Comparison of ENCODE assay signal across 9 mouse cellular contexts in the genomic region with DNA sequence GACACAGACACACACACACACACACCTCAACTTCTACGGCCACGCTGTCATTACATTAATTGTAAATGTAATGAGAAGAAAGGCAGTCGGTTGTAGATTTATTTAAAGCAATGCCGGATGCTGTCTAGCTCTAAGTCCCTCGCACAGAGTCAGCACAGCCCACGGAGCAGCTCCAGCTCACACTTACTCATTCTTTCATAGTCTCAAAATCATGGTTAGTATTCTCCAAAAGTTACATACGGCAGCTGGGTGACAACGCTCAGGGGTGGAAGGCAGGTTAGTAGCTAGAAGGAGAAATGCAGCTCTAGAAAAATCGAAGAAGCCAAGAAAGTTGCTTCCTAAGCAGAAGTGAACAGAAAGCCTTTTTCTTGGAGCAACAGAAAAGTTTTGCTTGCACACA.
A peak's percentile ranks its signal among the peaks of the same experiment; 100 is the strongest.
DNase-seq lines count a peak whose midpoint lies in the region; ATAC-seq and TF ChIP-seq lines count a peak whose summit lies in the region.
"Had no signal": no experiment of that assay in that cellular context is flagged by ENCODE, and none has a peak within 500 bp of the region (broad histone marks: within the 10 kb centered on the region; RNA-seq: fewer than 3 reads in every experiment).

No protein-coding gene starts in this region.

- peaks cover 11% of the 10 kb centered on the region; the same call in 1 of the 2 replicates for H3K4me1 ChIP-seq in heart, embryonic 11.5 days (ENCODE audit: control insufficient read depth, insufficient read depth, low read length)
- H3K4me1 ChIP-seq in limb, embryonic 12.5 days (replicated peaks) = peaks cover 62% of the 10 kb centered on the region
- no peaks in the 10 kb centered on the region; the same call in 1 of the 2 replicates for H3K4me1 ChIP-seq in stomach, postnatal 0 days (replicated peaks; ENCODE audit: control insufficient read depth, insufficient read depth)

- ATAC-seq in heart, embryonic 11.5 days (replicated peaks; ENCODE audit: insufficient number of reproducible peaks, low FRiP score, low TSS enrichment) = no peak
- ATAC-seq in limb, embryonic 12.5 days (ENCODE audit: insufficient number of reproducible peaks, insufficient read depth, low FRiP score, low TSS enrichment, low read depth) = no peak
- ATAC-seq in stomach, postnatal 0 days (ENCODE audit: low FRiP score, low TSS enrichment) = no peak

- TF ChIP-seq CTCF in stomach, postnatal 0 days (IDR thresholded peaks at IDR 0.05; ENCODE audit: low read depth) = no peak

- H3K4me3 ChIP-seq in heart, embryonic 11.5 days (ENCODE audit: low read depth, low read length) = peak overlapping the region; percentile 31; the same call in 1 of the 2 replicates
- H3K4me3 ChIP-seq in limb, embryonic 12.5 days (replicated peaks) = peak overlapping the region; percentile 25; the same call in 1 of the 2 replicates
- H3K4me3 ChIP-seq in stomach, postnatal 0 days (ENCODE audit: low read depth, low read length) = peak overlapping the region; percentile 32

- H3K27ac ChIP-seq in heart, embryonic 11.5 days (ENCODE audit: low read depth, low read length) = peak overlapping the region; percentile 46; the same call in 1 of the 2 replicates
- H3K27ac ChIP-seq in limb, embryonic 12.5 days = peak overlapping the region; percentile 82
- H3K27ac ChIP-seq in stomach, postnatal 0 days (replicated peaks) = peak overlapping the region; percentile 79

- 71% methylated on average over 9 of the region's 9 CpGs for WGBS in heart, embryonic 11.5 days (ENCODE audit: insufficient replicate concordance)
- 60% methylated on average over 9 of the region's 9 CpGs for WGBS in limb, embryonic 12.5 days
- WGBS in stomach, postnatal 0 days = 47% methylated on average over 9 of the region's 9 CpGs

- no peaks in the 10 kb centered on the region for H3K9me3 ChIP-seq in heart, embryonic 11.5 days (replicated peaks; ENCODE audit: control insufficient read depth, low read length)
- H3K9me3 ChIP-seq in limb, embryonic 12.5 days = no peaks in the 10 kb centered on the region
- no peaks in the 10 kb centered on the region for H3K9me3 ChIP-seq in stomach, postnatal 0 days (ENCODE audit: control insufficient read depth, low read length)

- H3K4me2 ChIP-seq in heart, embryonic 11.5 days = peak overlapping the region; percentile 67
- peak overlapping the region; percentile 50 for H3K4me2 ChIP-seq in limb, embryonic 12.5 days
- peak overlapping the region; percentile 47 for H3K4me2 ChIP-seq in stomach, postnatal 0 days (replicated peaks; ENCODE audit: low read depth)

- peak overlapping the region; percentile 63; the same call in 1 of the 2 replicates for H3K9ac ChIP-seq in heart, embryonic 11.5 days (ENCODE audit: low read depth, low read length)
- 0 out of 2 replicates have a peak overlapping the region, but pooled peaks have one; percentile 5 for H3K9ac ChIP-seq in limb, embryonic 12.5 days (replicated peaks)
- peak overlapping the region; percentile 53 for H3K9ac ChIP-seq in stomach, postnatal 0 days (ENCODE audit: low read length)

- no peak for TF ChIP-seq EP300 in stomach, postnatal 0 days (optimal IDR thresholded peaks at IDR 0.05)

- H3K36me3 ChIP-seq in heart, embryonic 11.5 days (ENCODE audit: control insufficient read depth, insufficient read depth, low read length) = no peaks in the 10 kb centered on the region
- H3K36me3 ChIP-seq in limb, embryonic 12.5 days = peaks cover 4% of the 10 kb centered on the region; the same call in 1 of the 2 replicates
- H3K36me3 ChIP-seq in stomach, postnatal 0 days (ENCODE audit: control insufficient read depth, insufficient read depth, low read length) = peaks cover 3% of the 10 kb centered on the region; the same call in 1 of the 2 replicates

- no peak for DNase-seq in heart, adult 11 months
- peak; percentile 68 for DNase-seq in right cerebral cortex, adult 18-20 months
- DNase-seq in right cerebral cortex, postnatal 14 days = no peak
- DNase-seq in stomach, postnatal 0 days (ENCODE audit: low spot score) = no peak
- no peak for DNase-seq in ovary, postnatal 10 days (ENCODE audit: low spot score)
- no peak for DNase-seq in layer of hippocampus, postnatal 36 days

- no peaks in the 10 kb centered on the region for H3K27me3 ChIP-seq in heart, embryonic 11.5 days (ENCODE audit: control insufficient read depth, insufficient read depth, low read length)
- H3K27me3 ChIP-seq in limb, embryonic 12.5 days = no peaks in the 10 kb centered on the region
- no peaks in the 10 kb centered on the region for H3K27me3 ChIP-seq in stomach, postnatal 0 days (ENCODE audit: control insufficient read depth, insufficient read depth, low read length)
- H3K27me3 ChIP-seq: CH12.LX had no signal

Comparison
In these comparisons a context has a peak if more than half of its experiments do, and no peak if none do; other contexts are left out.
1. H3K9ac ChIP-seq: peak in every context shown above with its lines; median percentile 63 in heart, embryonic 11.5 days; 53 in stomach, postnatal 0 days; 5 in limb, embryonic 12.5 days.